Mouse (Mus musculus): Measurements from ENCODE around the gene Gramd1b. TPM values are rescaled to one million over a fixed set of nuclear protein-coding genes. Genes with fewer than 3 reads are reported as not detected.

Gene Gramd1b
- polyA plus RNA-seq, 1 experiment: 20.3 TPM

DNA sequence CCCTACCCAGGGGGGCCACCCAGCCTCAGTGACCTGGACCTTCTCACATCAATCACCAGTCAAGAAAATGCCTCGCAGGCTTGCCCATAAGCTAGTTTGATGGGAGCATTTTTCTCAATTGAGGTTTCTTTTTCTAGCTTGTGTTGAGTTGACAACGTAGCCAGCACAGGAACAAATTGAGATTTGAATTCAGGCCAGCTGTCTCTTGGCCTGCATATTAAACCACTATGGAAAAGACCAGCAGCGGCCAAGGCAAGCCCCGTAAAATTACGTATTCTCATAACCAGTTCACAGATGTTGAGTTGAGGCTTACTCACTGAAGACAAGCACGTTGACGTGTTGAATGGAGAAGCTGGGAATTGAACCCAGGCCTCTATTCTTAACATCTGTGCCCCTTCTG is 248.2 kb downstream of the Gramd1b start:
- 89% methylated on average over 7 of the region's 7 CpGs for WGBS
- H3K27me3 ChIP-seq (ENCODE audit: control insufficient read depth, insufficient read depth, low read length): no peaks in the 10 kb centered on the region
- H3K27ac ChIP-seq (ENCODE audit: insufficient read depth, low read length): no peak overlapping the region
- no peak for DNase-seq (ENCODE audit: low read depth in 1 of 2, low spot score in 2 of 2)
- H3K36me3 ChIP-seq (ENCODE audit: control insufficient read depth, insufficient read depth, low read length): no peaks in the 10 kb centered on the region
- H3K4me1 ChIP-seq (ENCODE audit: control insufficient read depth, insufficient read depth, insufficient read length): no peaks in the 10 kb centered on the region
- no peak overlapping the region for H3K4me3 ChIP-seq (ENCODE audit: extremely low read depth, insufficient read depth, insufficient read length)
- TF ChIP-seq CTCF (IDR thresholded peaks at IDR 0.05; ENCODE audit: extremely low read depth, insufficient read depth, insufficient read length, insufficient replicate concordance) (no peak), POLR2A (IDR thresholded peaks at IDR 0.05; ENCODE audit: low read depth, low read length) (no peak)

DNA sequence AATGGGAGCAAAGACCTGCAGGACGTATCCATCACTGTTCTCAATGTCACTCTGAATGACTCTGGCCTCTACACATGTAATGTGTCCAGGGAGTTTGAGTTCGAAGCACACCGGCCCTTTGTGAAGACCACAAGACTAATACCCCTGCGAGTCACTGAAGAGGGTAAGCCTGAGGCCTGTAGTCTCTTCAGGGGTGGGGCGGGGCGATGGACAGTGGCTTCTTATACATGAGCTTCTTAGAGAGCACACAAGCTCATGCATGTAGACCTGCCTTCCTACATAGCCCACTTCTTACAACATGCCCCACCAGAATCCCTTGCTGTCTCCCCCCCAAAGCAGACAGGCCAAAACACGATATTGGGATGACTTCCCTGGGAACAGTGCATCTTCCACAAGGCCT is 251.7 kb downstream of the Gramd1b start:
- Histone ChIP-seq H3K4me1 (ENCODE audit: control insufficient read depth, insufficient read depth, insufficient read length) (no peaks in the 10 kb centered on the region), H3K4me3 (ENCODE audit: extremely low read depth, insufficient read depth, insufficient read length) (no peak overlapping the region), H3K27me3 (ENCODE audit: control insufficient read depth, insufficient read depth, low read length) (no peaks in the 10 kb centered on the region), H3K36me3 (ENCODE audit: control insufficient read depth, insufficient read depth, low read length) (no peaks in the 10 kb centered on the region), H3K27ac (ENCODE audit: insufficient read depth, low read length) (no peak overlapping the region)
- TF ChIP-seq CTCF (IDR thresholded peaks at IDR 0.05; ENCODE audit: extremely low read depth, insufficient read depth, insufficient read length, insufficient replicate concordance) (no peak), POLR2A (IDR thresholded peaks at IDR 0.05; ENCODE audit: low read depth, low read length) (no peak)
- WGBS: 91% methylated on average over 7 of the region's 7 CpGs
- DNase-seq (ENCODE audit: low read depth in 1 of 2, low spot score in 2 of 2): no peak

DNA sequence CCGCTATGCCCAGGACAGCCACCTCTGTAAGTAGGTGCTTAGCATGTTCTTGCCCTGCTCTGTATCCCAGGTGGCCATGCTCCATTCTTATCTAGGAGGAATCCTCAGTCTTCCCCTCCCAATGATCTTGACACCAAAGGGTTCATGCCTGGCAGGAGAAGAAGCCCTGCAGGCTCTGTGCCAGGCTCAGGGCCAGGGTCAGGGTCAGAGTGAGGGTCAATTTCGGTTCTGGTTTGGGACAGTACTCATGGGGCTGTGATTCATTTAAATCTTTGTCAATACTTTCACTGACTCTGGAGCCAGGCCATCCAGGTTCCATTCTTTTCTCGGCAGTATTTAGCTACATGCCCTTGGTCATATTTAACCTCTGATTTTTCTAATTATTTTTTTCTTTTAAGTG is 253.5 kb downstream of the Gramd1b start:
- no peak overlapping the region for H3K4me3 ChIP-seq (ENCODE audit: extremely low read depth, insufficient read depth, insufficient read length)
- H3K36me3 ChIP-seq (ENCODE audit: control insufficient read depth, insufficient read depth, low read length): no peaks in the 10 kb centered on the region
- WGBS: 80% methylated on average over 3 of the region's 3 CpGs
- no peak for TF ChIP-seq CTCF (IDR thresholded peaks at IDR 0.05; ENCODE audit: extremely low read depth, insufficient read depth, insufficient read length, insufficient replicate concordance)
- TF ChIP-seq POLR2A (IDR thresholded peaks at IDR 0.05; ENCODE audit: low read depth, low read length): no peak
- no peaks in the 10 kb centered on the region for H3K4me1 ChIP-seq (ENCODE audit: control insufficient read depth, insufficient read depth, insufficient read length)
- no peak for DNase-seq (ENCODE audit: low read depth in 1 of 2, low spot score in 2 of 2)
- no peaks in the 10 kb centered on the region for H3K27me3 ChIP-seq (ENCODE audit: control insufficient read depth, insufficient read depth, low read length)
- H3K27ac ChIP-seq (ENCODE audit: insufficient read depth, low read length): no peak overlapping the region

DNA sequence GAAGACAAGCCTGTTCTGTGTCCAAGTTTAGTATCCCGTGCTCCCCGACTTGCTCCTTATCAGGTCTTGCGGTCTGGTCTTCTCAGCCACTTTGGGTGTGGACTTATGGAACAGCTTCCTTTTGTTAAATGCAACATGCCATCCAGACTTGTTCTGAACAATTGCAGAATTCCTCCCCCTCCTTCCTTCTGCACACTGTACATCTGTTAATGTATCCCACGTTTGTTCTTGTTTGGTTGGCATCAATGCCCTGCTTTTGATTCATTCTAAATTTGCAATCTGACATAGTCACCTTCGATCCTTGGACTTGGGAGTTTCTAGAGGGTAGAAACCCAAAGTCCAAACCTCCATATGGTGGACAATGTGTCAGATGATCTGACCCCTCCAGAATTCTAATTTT is 255.3 kb downstream of the Gramd1b start:
- H3K36me3 ChIP-seq (ENCODE audit: control insufficient read depth, insufficient read depth, low read length): no peaks in the 10 kb centered on the region
- no peak for DNase-seq (ENCODE audit: low read depth in 1 of 2, low spot score in 2 of 2)
- TF ChIP-seq CTCF (IDR thresholded peaks at IDR 0.05; ENCODE audit: extremely low read depth, insufficient read depth, insufficient read length, insufficient replicate concordance) (no peak), POLR2A (IDR thresholded peaks at IDR 0.05; ENCODE audit: low read depth, low read length) (no peak)
- no peak overlapping the region for H3K4me3 ChIP-seq (ENCODE audit: extremely low read depth, insufficient read depth, insufficient read length)
- H3K27me3 ChIP-seq (ENCODE audit: control insufficient read depth, insufficient read depth, low read length): no peaks in the 10 kb centered on the region
- no peak overlapping the region for H3K27ac ChIP-seq (ENCODE audit: insufficient read depth, low read length)
- 84% methylated on average over 5 of the region's 5 CpGs for WGBS
- no peaks in the 10 kb centered on the region for H3K4me1 ChIP-seq (ENCODE audit: control insufficient read depth, insufficient read depth, insufficient read length)

DNA sequence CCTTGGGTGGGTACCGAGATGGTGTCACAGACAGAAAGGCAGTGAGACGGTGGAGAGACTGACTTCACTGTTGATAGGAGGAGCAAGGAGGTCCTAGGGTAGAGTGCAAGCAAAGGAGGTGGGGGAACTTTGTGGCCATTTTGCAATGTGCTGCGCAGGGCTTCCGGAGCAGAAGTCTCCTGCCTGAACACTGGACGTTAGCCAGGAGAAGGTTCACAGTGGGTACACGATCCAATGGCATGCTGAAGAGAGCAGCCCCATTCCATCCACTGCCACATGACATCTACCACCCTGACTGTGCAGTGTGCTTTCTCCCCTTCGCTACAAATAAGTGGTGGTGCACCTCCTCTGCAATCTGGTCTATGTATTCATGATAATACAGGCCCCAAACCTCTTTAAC is 258.4 kb downstream of the Gramd1b start:
- H3K36me3 ChIP-seq (ENCODE audit: control insufficient read depth, insufficient read depth, low read length): no peaks in the 10 kb centered on the region
- no peaks in the 10 kb centered on the region for H3K27me3 ChIP-seq (ENCODE audit: control insufficient read depth, insufficient read depth, low read length)
- 91% methylated on average over 7 of the region's 7 CpGs for WGBS
- H3K27ac ChIP-seq (ENCODE audit: insufficient read depth, low read length): no peak overlapping the region
- H3K4me3 ChIP-seq (ENCODE audit: extremely low read depth, insufficient read depth, insufficient read length): no peak overlapping the region
- H3K4me1 ChIP-seq (ENCODE audit: control insufficient read depth, insufficient read depth, insufficient read length): no peaks in the 10 kb centered on the region
- DNase-seq (ENCODE audit: low read depth in 1 of 2, low spot score in 2 of 2): no peak
- TF ChIP-seq CTCF (IDR thresholded peaks at IDR 0.05; ENCODE audit: extremely low read depth, insufficient read depth, insufficient read length, insufficient replicate concordance) (no peak), POLR2A (IDR thresholded peaks at IDR 0.05; ENCODE audit: low read depth, low read length) (no peak)

DNA sequence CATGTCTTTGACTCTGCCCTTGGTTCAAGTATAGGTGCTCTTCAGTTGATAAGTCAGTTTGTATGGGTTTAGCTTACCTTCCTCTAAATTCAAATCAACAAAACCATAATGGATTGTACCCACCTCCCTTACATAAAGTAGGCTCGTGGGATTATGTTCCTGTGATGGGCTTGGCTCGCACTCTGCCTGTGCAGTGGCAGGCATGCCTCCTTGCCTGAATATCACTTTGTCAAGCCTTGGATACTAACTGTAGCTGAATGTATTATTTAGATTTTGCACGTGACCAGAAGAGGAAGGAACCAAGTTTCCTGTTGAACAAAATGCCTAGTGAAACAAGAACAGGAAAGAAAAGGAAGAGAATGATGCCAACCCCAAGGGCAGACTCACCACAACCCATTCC is 260.1 kb downstream of the Gramd1b start:
- 36% methylated on average over 3 of the region's 3 CpGs for WGBS
- DNase-seq (ENCODE audit: low read depth in 1 of 2, low spot score in 2 of 2): no peak
- H3K36me3 ChIP-seq (ENCODE audit: control insufficient read depth, insufficient read depth, low read length): no peaks in the 10 kb centered on the region
- H3K27ac ChIP-seq (ENCODE audit: insufficient read depth, low read length): no peak overlapping the region
- H3K4me1 ChIP-seq (ENCODE audit: control insufficient read depth, insufficient read depth, insufficient read length): no peaks in the 10 kb centered on the region
- H3K27me3 ChIP-seq (ENCODE audit: control insufficient read depth, insufficient read depth, low read length): no peaks in the 10 kb centered on the region
- TF ChIP-seq CTCF (IDR thresholded peaks at IDR 0.05; ENCODE audit: extremely low read depth, insufficient read depth, insufficient read length, insufficient replicate concordance) (no peak), POLR2A (IDR thresholded peaks at IDR 0.05; ENCODE audit: low read depth, low read length) (no peak)
- no peak overlapping the region for H3K4me3 ChIP-seq (ENCODE audit: extremely low read depth, insufficient read depth, insufficient read length)

DNA sequence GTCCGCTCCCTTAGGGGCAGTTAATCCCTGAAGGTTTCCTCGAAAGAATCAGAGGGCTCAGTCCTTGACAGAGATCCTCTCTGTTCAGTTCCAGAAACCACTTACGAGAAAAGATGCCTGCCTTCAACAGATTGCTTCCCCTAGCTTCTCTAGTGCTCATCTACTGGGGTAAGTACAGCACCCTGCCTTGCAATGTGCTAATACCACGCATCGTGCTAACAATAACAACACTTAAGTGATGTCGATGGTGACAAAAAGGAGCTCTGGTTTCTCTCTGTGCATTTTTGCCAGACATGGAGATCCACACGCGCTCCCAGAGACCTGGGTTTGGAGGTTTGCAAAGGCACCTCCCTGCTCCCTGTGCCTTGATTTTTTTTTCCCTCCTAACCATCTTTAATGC is 261.3 kb downstream of the Gramd1b start:
- DNase-seq (ENCODE audit: low read depth in 1 of 2, low spot score in 2 of 2): no peak
- Histone ChIP-seq H3K36me3 (ENCODE audit: control insufficient read depth, insufficient read depth, low read length) (no peaks in the 10 kb centered on the region), H3K27me3 (ENCODE audit: control insufficient read depth, insufficient read depth, low read length) (no peaks in the 10 kb centered on the region), H3K4me3 (ENCODE audit: extremely low read depth, insufficient read depth, insufficient read length) (no peak overlapping the region), H3K4me1 (ENCODE audit: control insufficient read depth, insufficient read depth, insufficient read length) (no peaks in the 10 kb centered on the region), H3K27ac (ENCODE audit: insufficient read depth, low read length) (no peak overlapping the region)
- TF ChIP-seq CTCF (IDR thresholded peaks at IDR 0.05; ENCODE audit: extremely low read depth, insufficient read depth, insufficient read length, insufficient replicate concordance): no peak
- TF ChIP-seq POLR2A (IDR thresholded peaks at IDR 0.05; ENCODE audit: low read depth, low read length): no peak
- WGBS: 41% methylated on average over 8 of the region's 8 CpGs
